Mouse (Mus musculus): ENCODE measurements around the gene Mfap5.

- no peak for TF ChIP-seq CTCF (IDR thresholded peaks at IDR 0.05; ENCODE audit: control insufficient read depth, insufficient read depth, insufficient read length)
- TF ChIP-seq MYOG (IDR thresholded peaks at IDR 0.05; ENCODE audit: control insufficient read depth, extremely low read depth, insufficient read length): no peak
- TF ChIP-seq MAX (IDR thresholded peaks at IDR 0.05): no peak
Observed at GRCm38 (mm10) chr6:122555266-122555665, 49.6 kb downstream of the Mfap5 start.

All from C2C12 (cell line).